Mouse (Mus musculus) megakaryocyte-erythroid progenitor cell, adult 5-6 weeks (primary cell): ENCODE measurements around the gene Nrp1. TPM values are rescaled to one million over a fixed set of nuclear protein-coding genes. Genes with fewer than 3 reads are reported as not detected.

Experiments used
- ATAC-seq: replicated peaks from 2 replicates; pipeline ENCODE4 v1.8.0; 2016; ENCODE audit warnings: mild to moderate bottlenecking, inconsistent platforms; ENCODE audit not compliant: severe bottlenecking, poor library complexity, low FRiP score, low TSS enrichment
- total RNA-seq, 2 experiments: library from RNA; stranded (forward) in 1 of 2; stranded (reverse) in 1 of 2; fragments of 200-1000, 215-1000 nt in 1 of 2; fragments of >200 nt in 1 of 2; fragmentation: Nextera tagmentation in 1 of 2; gene quantifications; 2 replicates each; pipeline ENCODE4 v1.2.3; 2014 to 2017

The Nrp1 gene
- 0.15 and 0.20 TPM in 2 replicates for total RNA-seq (2014; fragmentation: Nextera tagmentation)
- 0.23 and 0.76 TPM in 2 replicates for total RNA-seq (2017)

- ATAC-seq, result 0 out of 2 replicates have a peak, but pooled peaks have one; percentile 12
These were observed at the start of gene Nrp1 for GRCm38 (mm10) chr8:128358406-128358755. Nrp1 (plus strand) TSS chr8:128358604.

DNA sequence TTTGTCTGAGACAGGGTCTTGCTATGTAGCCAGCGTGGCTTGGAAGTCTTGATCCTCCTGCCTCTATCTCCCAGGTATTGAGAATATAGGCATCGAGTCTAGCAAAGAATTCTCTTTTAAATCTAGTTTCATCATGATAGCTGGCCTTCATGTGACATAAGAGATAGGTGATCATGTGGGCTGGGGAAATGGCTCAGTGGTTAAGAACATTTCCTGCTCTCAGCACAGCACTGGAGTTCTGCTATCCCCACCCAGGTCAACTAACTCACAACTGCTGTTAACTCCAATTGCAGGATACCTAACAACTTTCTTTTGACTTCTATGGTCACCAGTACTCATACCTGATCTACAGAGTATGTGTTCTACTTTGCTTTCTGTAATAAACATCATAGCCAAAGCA, 37.6 kb upstream of the Nrp1 start:
- no peak for ATAC-seq

GRCm38 (mm10) chr8:128327281-128327680, 31.1 kb upstream of the Nrp1 start:
- no peak for ATAC-seq

DNA sequence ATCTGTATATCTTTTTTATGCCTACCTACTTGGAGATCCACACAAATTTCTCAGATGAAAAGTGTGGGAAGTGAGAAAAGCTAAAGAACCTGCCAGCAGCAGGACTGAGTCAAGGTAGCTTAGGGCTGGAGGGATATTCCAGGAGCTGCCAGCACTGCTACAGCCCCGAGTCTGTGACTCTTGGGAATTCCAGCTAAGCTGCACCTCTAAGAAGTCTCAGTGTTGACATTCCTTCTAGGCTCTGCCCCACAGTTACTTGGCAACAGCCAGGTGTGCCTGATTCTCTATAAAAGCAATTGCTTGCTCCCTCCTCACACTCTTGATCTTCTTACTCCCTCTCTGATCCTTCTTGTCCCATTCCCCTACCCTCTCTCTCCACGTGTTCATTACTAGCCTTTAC, 30.5 kb upstream of the Nrp1 start:
- no peak for ATAC-seq

- ATAC-seq, result no peak
These were observed 28.9 kb upstream of the Nrp1 start for GRCm38 (mm10) chr8:128329502-128329901.

DNA sequence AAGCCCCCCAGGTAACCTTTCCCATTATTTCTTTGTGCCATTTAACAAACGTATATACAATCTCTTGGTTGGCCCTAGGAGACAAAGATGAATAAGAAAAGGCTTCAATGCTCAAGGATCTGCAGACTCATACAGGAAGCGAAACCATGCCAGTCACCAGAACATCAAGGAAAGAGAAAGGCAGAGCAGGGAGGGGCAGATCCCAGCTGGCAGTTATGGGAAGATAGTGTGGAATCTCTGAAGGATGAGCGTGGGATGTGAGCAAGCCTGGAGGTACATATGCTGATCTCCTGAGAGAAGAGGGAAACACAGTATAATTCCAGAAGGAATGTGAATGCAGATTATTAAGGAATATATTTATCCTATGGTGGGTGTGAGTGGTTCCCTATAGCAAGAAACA, 22.4 kb upstream of the Nrp1 start:
- no peak for ATAC-seq

- ATAC-seq, result no peak
These were observed 19.5 kb upstream of the Nrp1 start for GRCm38 (mm10) chr8:128338951-128339350.

- ATAC-seq, result no peak
These were observed 18.9 kb upstream of the Nrp1 start for GRCm38 (mm10) chr8:128339521-128339920.

GRCm38 (mm10) chr8:128350405-128350804, 8.0 kb upstream of the Nrp1 start:
- ATAC-seq, result no peak

DNA sequence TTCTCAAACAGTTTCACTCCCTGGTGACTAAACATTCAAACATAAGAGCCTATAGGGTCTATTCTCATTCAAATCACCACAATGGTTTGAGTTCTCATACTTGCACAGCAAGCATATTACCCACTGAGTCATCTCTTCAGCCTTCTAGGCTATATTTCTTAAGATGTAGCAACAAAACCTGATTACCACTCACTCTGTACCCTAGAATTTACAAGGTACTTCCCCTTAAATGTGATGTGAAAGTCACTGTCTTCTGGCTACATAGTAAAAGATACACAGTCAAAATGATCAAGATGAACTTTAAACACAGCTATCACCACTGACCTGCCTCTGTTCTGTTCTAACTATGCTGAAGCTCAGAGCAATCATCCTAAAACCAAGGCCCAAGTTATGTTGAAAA, 7.2 kb upstream of the Nrp1 start:
- ATAC-seq, result no peak

GRCm38 (mm10) chr8:128352821-128353220, 5.6 kb upstream of the Nrp1 start:
- no peak for ATAC-seq

DNA sequence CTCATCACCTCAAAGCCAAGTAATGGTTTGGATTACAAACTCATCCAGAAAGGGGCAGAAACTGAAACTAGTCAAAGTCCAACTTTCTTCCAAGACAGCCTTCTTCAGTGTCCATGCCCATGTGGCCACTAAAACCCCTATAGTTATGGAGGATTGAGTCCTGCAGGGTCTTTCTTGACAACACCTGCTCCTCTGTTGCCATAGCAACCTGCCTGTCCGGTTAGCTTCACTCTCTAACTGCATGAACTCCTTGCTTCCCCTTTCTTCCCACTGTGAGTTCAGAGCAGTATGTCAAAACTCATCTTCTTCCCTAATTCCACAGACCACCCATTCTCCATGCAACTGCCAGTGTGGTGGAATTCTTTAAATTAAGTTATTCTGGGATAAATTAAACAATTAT, 4.4 kb upstream of the Nrp1 start:
- ATAC-seq, result no peak

DNA sequence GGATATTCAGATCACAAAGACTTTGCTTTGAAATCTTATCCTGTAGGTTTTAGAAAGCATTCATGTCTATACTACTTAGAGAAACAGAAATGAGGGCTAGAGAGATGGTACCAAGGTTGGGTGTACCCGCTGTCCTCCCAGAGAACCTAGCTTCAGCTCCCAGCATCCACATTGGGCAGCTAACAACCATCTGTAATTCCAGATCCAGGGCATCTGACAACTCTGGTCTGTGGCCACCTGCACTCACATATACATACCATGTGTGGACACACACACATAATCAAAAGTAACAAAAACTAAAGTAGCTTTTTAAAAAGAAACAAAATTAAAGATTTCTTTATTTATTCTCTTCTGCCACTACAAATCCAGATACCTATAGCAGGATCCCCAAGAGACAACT, 3.3 kb upstream of the Nrp1 start:
- ATAC-seq, result no peak

DNA sequence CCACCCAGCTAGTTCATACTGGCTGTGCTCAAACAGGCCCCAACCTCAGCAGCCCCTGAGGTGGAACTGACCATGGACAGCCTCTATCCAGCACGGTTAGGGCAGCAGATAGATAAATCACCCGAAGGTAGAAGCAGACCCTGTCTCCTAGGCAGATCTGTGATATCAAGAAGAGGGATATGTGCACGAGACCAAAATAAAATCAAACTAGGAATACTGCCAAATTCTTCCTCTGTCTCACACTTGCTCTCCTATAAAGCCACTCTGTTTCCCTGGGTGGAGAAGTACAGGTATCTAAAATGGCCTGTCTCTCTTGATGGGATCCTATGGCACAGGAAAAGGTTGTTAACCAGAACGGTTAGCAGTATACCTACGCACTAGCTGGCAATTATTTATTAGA, 2.2 kb upstream of the Nrp1 start:
- ATAC-seq, result no peak

DNA sequence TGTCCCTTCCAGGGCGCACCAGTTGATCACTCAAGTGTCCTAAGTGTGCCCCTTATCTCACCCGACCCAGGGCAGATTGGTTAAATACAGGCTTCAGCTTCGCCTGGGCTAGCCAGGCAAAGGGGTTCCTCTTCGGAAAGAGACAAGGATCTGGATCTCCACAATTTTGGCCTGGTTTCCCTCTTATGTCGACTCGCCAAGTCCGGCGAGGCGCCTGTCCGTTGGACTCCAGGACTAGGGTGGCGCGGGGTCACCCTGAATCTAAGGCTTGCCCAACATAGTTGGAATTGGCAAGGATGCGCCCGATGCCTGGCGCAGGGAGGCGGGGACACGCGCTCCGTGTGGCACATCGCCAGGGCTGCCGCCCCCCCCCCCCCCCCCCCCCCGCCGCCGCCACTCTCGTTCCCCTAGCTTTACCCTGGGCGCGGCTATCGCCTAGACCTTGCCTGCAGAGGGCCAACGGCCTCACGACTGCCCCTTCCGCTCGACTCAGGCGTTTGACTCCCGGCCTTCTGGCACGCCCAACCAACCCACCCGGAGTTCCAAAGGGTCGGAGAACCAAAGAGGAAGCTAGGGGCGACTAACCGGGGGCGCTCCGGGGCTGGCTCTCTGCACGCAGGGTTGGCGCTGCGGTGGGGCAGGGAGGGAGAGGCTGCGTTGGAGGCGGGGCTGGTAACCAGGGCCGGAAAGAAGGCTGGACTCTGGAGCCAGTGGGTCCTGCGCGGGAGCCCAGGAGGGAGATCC, 1.4 kb upstream of the Nrp1 start:
- peak; percentile 62 for ATAC-seq

DNA sequence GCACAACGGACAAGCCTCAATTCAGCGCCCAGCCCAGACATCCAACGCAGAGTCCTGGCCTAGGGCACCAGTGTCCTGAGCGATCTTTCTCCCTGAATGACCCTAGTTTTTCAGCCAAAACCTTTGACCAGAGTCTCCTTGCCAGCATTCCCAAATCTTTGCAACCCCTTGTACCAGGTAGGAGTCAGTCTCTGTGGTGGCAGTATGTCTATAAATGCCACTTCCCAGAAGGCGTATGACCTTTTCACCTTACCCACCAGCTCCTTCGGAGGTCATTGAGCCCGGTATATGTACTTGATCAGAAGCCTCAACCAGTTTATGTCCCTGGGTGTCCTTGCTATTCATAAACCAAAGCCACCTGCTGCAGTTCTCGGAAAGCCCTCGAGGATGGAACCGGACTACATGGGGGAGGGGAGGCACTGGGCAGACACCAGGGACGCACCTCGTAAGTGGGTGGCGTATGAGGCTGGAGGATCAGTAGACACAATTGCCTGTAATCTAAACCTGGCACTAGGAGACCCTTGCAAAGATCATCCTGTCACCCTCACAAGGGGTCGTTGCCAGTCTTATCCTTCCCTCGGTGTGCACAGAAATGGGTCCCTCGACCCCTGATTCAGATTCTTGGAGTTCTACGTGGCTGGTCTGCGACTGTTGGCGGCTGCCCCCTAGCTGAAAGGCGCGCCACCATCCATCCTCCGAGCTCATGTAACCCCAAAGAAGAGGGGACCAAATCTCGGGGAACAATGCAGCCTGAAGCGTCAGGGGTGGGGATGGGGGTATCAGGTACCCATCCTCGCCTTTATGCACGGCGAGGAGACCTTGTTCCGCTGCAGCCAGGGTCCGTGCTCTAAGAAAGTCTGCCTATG, 631 bp upstream of the Nrp1 start:
- 0 out of 2 replicates have a peak, but pooled peaks have one; percentile 14 for ATAC-seq

GRCm38 (mm10) chr8:128358756-128359520, 534 bp downstream of the Nrp1 start:
- no peak for ATAC-seq

DNA sequence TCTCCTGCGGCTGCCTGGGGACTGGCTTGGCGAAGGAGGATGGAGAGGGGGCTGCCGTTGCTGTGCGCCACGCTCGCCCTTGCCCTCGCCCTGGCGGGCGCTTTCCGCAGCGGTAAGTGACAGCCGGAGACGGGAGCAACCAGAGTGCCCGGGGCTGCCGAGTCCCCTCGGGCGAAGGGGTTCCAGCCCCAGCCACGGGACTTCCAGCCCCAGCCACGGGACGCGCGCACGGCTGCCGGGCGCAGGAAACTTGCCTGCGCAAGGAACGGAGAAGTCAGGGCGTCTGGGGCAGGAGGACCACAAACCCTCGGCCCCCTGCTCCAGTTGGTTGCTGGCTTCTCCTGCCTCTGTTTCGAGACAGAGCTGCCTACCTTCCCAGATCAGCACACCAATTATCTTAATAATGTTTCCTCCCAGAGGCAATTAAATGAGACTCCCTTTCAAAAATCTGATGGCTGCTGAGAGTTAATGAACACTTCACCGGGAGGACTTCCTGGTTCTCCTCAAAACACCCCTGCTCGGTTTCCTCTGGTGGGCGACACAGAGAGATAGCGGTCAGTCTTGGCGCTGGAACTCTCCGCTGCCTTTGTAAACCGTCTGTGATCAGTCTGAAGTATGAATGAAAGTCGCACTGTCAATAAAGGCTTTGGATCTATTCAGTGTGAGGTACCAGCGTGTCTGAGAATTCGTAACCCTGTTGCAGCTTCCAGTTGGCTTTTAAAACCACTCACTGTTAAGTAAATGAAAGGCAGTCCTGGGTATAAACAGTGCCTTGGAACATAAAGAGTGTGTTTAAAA, 1.3 kb downstream of the Nrp1 start:
- ATAC-seq, result no peak

DNA sequence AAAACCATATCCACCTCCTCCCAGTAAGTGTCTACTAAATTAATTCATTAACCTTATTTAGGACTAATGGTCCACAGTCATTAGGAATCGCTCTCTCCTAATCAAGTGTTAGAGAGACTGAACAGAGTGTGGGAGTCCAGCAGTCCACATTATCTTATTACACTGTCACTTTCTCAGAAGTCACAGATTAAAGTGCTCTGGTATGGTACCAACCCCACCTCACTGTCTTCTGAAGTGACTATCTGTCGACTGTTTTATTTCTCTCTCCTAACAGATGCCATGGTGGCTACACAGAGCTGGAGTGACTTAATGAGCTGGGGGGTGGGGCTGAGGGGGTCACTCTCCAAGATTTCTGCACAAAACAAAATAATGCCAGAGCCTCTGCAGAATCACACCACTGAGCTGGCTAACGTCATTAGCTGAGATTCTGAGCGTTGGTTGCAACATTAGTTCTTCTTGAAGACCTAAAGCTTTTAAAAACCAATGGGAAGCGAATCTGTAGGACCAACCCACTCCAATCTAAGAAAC, 3.0 kb downstream of the Nrp1 start:
- no peak for ATAC-seq
